Mouse (Mus musculus): ENCODE data around the gene Larp1. TPM values are rescaled to one million over a fixed set of nuclear protein-coding genes. Genes with fewer than 3 reads are reported as not detected.

Gene Larp1
- polyA plus RNA-seq, 1 experiment: not detected

GRCm38 (mm10) chr11:57973913-57974234 lies 35.0 kb upstream of the Larp1 start:
- TF ChIP-seq POLR2A (IDR thresholded peaks at IDR 0.05; ENCODE audit: insufficient read depth, low read depth, low read length): no peak
- no peak for TF ChIP-seq CTCF (IDR thresholded peaks at IDR 0.05; ENCODE audit: insufficient read depth, low read depth, low read length)
- H3K4me1 ChIP-seq (ENCODE audit: control insufficient read depth, insufficient read depth, low read length): 0 out of 2 replicates have a peak, but pooled peaks cover 2% of the 10 kb centered on the region
- WGBS: 73% methylated on average over 9 of the region's 9 CpGs
- no peak overlapping the region for H3K27ac ChIP-seq (ENCODE audit: insufficient read depth, low read depth, low read length)
- H3K4me3 ChIP-seq (ENCODE audit: insufficient read depth, low read depth, low read length): no peak overlapping the region

DNA sequence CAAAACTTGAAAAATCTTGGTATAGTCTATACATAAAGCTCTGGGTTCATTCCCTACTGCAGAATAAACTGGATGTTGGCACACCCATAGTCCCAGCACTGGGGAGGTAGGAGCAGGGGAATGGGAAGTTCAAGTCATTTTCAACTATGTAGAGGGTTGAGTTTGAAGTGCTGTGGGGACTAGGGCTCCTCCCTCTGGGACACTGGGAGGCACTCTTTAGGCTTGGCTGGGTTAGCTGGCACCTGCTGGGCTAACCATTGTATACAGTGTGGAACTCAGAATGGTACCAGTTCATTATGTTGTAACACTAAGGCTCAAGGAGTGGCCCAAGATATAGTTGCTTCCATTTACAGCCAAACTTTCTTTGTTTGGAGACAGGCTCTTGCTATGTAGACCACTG lies 33.0 kb upstream of the Larp1 start:
- Histone ChIP-seq H3K27ac (ENCODE audit: insufficient read depth, low read depth, low read length) (no peak overlapping the region), H3K4me1 (ENCODE audit: control insufficient read depth, insufficient read depth, low read length) (0 out of 2 replicates have a peak, but pooled peaks cover 1% of the 10 kb centered on the region), H3K4me3 (ENCODE audit: insufficient read depth, low read depth, low read length) (no peak overlapping the region)
- no peak for TF ChIP-seq POLR2A (IDR thresholded peaks at IDR 0.05; ENCODE audit: insufficient read depth, low read depth, low read length)
- TF ChIP-seq CTCF (IDR thresholded peaks at IDR 0.05; ENCODE audit: insufficient read depth, low read depth, low read length): no peak

DNA sequence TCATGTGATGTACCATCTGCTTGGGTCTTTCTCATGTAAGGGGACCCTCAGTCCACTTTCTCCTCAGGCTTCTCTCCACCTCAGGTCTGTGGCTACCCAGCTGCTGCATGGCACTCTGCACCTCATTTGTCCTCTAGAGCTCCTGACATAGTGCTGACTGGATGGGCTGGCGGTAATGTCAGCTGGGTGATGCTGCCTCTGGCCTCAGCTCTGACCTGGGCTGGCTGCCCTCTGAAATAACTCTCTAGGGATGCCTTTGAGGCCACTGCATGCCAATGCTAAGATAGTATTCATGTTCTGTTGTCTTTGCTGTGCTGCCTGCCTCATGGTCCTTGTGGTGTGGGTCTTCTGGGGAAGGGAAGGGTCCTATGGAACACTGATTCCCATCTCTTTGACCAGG lies 31.2 kb upstream of the Larp1 start:
- no peak for TF ChIP-seq CTCF (IDR thresholded peaks at IDR 0.05; ENCODE audit: insufficient read depth, low read depth, low read length)
- no peak for TF ChIP-seq POLR2A (IDR thresholded peaks at IDR 0.05; ENCODE audit: insufficient read depth, low read depth, low read length)
- WGBS: 89% methylated on average over 1 of the region's 1 CpGs

DNA sequence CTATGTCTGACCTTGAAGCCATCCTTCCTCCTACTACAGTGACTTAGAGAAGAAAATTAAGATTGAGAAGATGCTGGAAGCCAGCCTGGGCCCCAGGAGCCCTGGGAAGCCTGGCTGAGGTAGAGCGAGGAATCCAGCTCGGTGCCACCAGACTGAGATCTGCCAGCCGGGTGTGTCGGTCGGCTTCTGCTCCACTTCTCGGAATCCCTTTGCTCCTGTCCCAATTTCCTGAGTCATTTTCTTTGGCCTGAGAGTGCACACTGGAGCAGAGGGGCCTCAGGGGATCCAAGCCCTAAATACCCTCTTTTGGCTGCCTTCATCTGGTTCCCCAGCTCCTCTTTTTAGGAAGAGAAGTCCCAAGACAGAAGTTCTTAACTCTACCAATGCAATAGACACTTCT lies 29.2 kb upstream of the Larp1 start:
- Histone ChIP-seq H3K27ac (ENCODE audit: insufficient read depth, low read depth, low read length) (no peak overlapping the region), H3K4me3 (ENCODE audit: insufficient read depth, low read depth, low read length) (no peak overlapping the region), H3K4me1 (ENCODE audit: control insufficient read depth, insufficient read depth, low read length) (no peaks in the 10 kb centered on the region)
- TF ChIP-seq POLR2A (IDR thresholded peaks at IDR 0.05; ENCODE audit: insufficient read depth, low read depth, low read length) (no peak), CTCF (IDR thresholded peaks at IDR 0.05; ENCODE audit: insufficient read depth, low read depth, low read length) (no peak)
- WGBS: 96% methylated on average over 6 of the region's 6 CpGs

More for the DNA sequence above, 31.2 kb upstream of the Larp1 start:
- Histone ChIP-seq H3K27ac (ENCODE audit: insufficient read depth, low read depth, low read length) (no peak overlapping the region), H3K4me3 (ENCODE audit: insufficient read depth, low read depth, low read length) (no peak overlapping the region), H3K4me1 (ENCODE audit: control insufficient read depth, insufficient read depth, low read length) (no peaks in the 10 kb centered on the region)

DNA sequence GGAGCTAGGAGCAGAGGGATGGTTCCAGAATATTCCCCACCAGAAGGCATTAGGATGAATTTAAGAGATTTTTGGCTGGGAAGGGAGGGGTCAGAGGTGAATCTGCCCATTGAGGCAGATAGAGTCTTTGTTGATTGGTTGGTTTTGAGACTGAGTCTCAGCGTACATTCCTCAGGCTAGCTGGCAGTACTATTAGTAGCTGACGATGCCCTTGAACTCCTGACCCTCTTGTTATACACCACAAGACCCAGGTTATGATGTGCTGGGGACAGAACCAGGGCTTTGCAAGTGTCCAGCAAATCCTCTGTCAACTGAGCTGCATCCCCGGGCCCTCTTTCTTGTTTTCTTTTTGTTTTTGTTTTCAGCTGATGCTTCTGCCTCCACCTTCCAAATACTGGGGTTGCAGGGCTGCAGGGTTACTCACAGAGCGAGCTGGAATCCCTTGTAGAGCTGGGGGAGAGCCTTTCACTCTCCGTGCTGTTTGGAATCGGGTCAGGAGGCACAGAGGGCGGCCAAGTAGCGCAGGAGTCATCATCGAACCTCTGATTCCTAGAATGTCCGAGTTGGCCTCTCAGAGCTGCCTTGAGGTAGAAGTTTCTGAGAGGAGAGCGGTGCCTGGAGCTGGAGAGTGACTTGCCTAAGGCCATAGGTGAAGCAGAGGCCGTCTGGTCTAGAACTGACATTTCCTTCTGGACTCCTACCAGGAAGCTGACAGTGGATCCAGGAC lies 27.6 kb upstream of the Larp1 start:
- H3K27ac ChIP-seq (ENCODE audit: insufficient read depth, low read depth, low read length): no peak overlapping the region
- WGBS: 85% methylated on average over 12 of the region's 12 CpGs
- TF ChIP-seq CTCF (IDR thresholded peaks at IDR 0.05; ENCODE audit: insufficient read depth, low read depth, low read length) (no peak), POLR2A (IDR thresholded peaks at IDR 0.05; ENCODE audit: insufficient read depth, low read depth, low read length) (no peak)
- H3K4me3 ChIP-seq (ENCODE audit: insufficient read depth, low read depth, low read length): no peak overlapping the region
- H3K4me1 ChIP-seq (ENCODE audit: control insufficient read depth, insufficient read depth, low read length): no peaks in the 10 kb centered on the region

GRCm38 (mm10) chr11:57983480-57984342 lies 25.2 kb upstream of the Larp1 start:
- WGBS: 44% methylated on average over 16 of the region's 16 CpGs
- Histone ChIP-seq H3K27ac (ENCODE audit: insufficient read depth, low read depth, low read length) (no peak overlapping the region), H3K4me1 (ENCODE audit: control insufficient read depth, insufficient read depth, low read length) (no peaks in the 10 kb centered on the region), H3K4me3 (ENCODE audit: insufficient read depth, low read depth, low read length) (no peak overlapping the region)
- TF ChIP-seq POLR2A (IDR thresholded peaks at IDR 0.05; ENCODE audit: insufficient read depth, low read depth, low read length): no peak
- no peak for TF ChIP-seq CTCF (IDR thresholded peaks at IDR 0.05; ENCODE audit: insufficient read depth, low read depth, low read length)

DNA sequence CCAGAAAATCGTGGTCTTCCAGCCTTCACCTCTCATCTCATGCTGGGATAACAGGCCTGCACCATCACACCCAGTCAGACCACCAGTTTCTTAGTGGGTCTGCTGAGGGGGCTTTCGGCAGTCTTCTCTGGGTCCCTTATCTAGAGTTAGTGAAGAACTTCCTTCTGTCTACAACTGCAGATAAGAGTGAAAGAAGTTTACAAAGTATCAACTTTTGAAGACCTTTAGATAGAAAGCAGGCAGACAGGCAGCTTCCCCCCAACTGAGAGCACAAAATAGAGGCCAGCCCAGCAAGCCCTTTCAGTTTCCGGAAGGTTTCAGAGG lies 24.6 kb upstream of the Larp1 start:
- TF ChIP-seq POLR2A (IDR thresholded peaks at IDR 0.05; ENCODE audit: insufficient read depth, low read depth, low read length) (no peak), CTCF (IDR thresholded peaks at IDR 0.05; ENCODE audit: insufficient read depth, low read depth, low read length) (no peak)
- no peak overlapping the region for H3K27ac ChIP-seq (ENCODE audit: insufficient read depth, low read depth, low read length)
- no peaks in the 10 kb centered on the region for H3K4me1 ChIP-seq (ENCODE audit: control insufficient read depth, insufficient read depth, low read length)
- H3K4me3 ChIP-seq (ENCODE audit: insufficient read depth, low read depth, low read length): no peak overlapping the region
- WGBS: 51% methylated on average over 3 of the region's 3 CpGs

DNA sequence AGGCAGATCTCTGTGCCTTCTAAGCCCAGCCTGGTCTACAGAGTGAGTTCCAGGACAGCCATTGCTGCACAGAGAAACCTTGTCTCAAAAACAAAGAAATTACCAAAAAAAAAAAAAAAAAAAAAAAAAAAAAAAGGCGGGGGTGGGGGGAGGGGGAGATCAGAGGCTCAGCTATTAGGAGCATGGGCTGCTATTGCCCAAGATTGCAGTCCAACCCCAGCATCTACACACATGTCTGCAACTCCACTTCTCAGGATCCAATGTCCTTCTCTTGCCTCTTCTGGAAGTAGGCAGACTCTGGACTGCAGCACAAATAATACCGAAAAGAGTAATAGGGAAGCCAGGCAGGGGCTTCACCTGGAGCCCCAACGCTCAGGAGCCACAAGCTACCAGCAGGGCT lies 23.4 kb upstream of the Larp1 start:
- no peak for TF ChIP-seq CTCF (IDR thresholded peaks at IDR 0.05; ENCODE audit: insufficient read depth, low read depth, low read length)
- TF ChIP-seq POLR2A (IDR thresholded peaks at IDR 0.05; ENCODE audit: insufficient read depth, low read depth, low read length): no peak
- Histone ChIP-seq H3K4me3 (ENCODE audit: insufficient read depth, low read depth, low read length) (no peak overlapping the region), H3K4me1 (ENCODE audit: control insufficient read depth, insufficient read depth, low read length) (no peaks in the 10 kb centered on the region), H3K27ac (ENCODE audit: insufficient read depth, low read depth, low read length) (no peak overlapping the region)
- 90% methylated on average over 3 of the region's 3 CpGs for WGBS

DNA sequence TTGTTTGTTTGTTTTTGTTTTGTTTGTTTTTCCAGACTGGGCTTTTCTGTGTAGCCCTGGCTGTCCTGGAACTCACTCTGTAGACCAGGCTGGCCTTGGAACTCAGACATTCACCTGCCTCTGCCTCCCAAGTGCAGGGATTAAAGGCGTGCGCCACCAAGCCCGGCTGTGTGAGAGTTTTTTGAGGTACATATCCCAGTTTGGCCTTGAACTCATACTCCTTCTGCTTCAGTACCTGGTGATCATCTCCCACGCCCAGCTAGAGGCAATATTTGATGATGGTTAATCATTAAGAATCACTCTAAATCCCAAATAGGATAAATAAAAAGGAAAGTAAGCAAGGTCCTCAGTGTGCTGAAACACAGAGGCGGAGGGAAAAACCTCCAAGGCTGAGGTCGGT lies 22.8 kb upstream of the Larp1 start:
- H3K27ac ChIP-seq (ENCODE audit: insufficient read depth, low read depth, low read length): no peak overlapping the region
- 90% methylated on average over 6 of the region's 6 CpGs for WGBS
- TF ChIP-seq POLR2A (IDR thresholded peaks at IDR 0.05; ENCODE audit: insufficient read depth, low read depth, low read length): no peak

More for the DNA sequence above, 22.8 kb upstream of the Larp1 start:
- no peak overlapping the region for H3K4me3 ChIP-seq (ENCODE audit: insufficient read depth, low read depth, low read length)
- H3K4me1 ChIP-seq (ENCODE audit: control insufficient read depth, insufficient read depth, low read length): no peaks in the 10 kb centered on the region
